Mouse (Mus musculus) midbrain, embryonic 15.5 days (tissue): ENCODE measurements around the gene Man2b1. TPM values are rescaled to one million over a fixed set of nuclear protein-coding genes. Genes with fewer than 3 reads are reported as not detected.

Experiments
- ATAC-seq: fragments of 200-750 bp; cut with Nextera tagmentation; replicated peaks from 2 replicates; pipeline ENCODE4 v1.8.0; 2017; ENCODE audit warnings: moderate TSS enrichment
- H3K27ac ChIP-seq: fragments of 300-500 bp; sonication (generic); 2 replicates; pipeline ENCODE4 v1.5.1; 2015; ENCODE audit warnings: mild to moderate bottlenecking, inconsistent platforms
- H3K27me3 ChIP-seq: fragments of 300-500 bp; sonication (generic); replicated peaks from 2 replicates; pipeline ENCODE4 v1.6.1; 2015; ENCODE audit warnings: inconsistent platforms
- H3K36me3 ChIP-seq: fragments of 300-500 bp; sonication (generic); replicated peaks from 2 replicates; pipeline ENCODE4 v1.6.1; 2015; ENCODE audit warnings: inconsistent platforms
- H3K4me1 ChIP-seq: fragments of 300-500 bp; sonication (generic); 2 replicates; pipeline ENCODE4 v1.6.1; 2015; ENCODE audit warnings: inconsistent platforms
- H3K4me2 ChIP-seq: fragments of 300-500 bp; sonication (generic); 2 replicates; pipeline ENCODE4 v1.6.1; 2015; ENCODE audit warnings: inconsistent platforms, mild to moderate bottlenecking, moderate library complexity
- H3K4me3 ChIP-seq: fragments of 300-500 bp; sonication (generic); 2 replicates; pipeline ENCODE4 v1.5.1; 2015; ENCODE audit warnings: mild to moderate bottlenecking, inconsistent platforms
- H3K9ac ChIP-seq: fragments of 300-500 bp; sonication (generic); 2 replicates; pipeline ENCODE4 v1.6.1; 2015; ENCODE audit warnings: mild to moderate bottlenecking, inconsistent platforms
- H3K9me3 ChIP-seq: fragments of 300-500 bp; sonication (generic); 2 replicates; pipeline ENCODE4 v1.6.1; 2016; ENCODE audit warnings: inconsistent platforms
- WGBS: fragments of 180-500 bp; shearing (Covaris S2); methylation state at CpG from one replicate; pipeline ENCODE4 v1.1.7; 2015; ENCODE audit warnings: mixed read lengths; 5-methylcytosine and 5-hydroxymethylcytosine counted together
- microRNA-seq: library from miRNA; unstranded; fragments of <30 nt; microRNA quantifications from one replicate; pipeline ENCODE4, GENCODE M21; 2016
- polyA plus RNA-seq: library from polyadenylated mRNA; unstranded; fragments of >200 nt; fragmentation: Nextera tagmentation; extraction: Ambion mirVana; gene quantifications from 2 replicates; pipeline ENCODE4 v1.2.1, GENCODE M21; 2015

Gene Man2b1
- polyA plus RNA-seq, 1 experiment from 2014 or later, result 20.0 TPM

DNA sequence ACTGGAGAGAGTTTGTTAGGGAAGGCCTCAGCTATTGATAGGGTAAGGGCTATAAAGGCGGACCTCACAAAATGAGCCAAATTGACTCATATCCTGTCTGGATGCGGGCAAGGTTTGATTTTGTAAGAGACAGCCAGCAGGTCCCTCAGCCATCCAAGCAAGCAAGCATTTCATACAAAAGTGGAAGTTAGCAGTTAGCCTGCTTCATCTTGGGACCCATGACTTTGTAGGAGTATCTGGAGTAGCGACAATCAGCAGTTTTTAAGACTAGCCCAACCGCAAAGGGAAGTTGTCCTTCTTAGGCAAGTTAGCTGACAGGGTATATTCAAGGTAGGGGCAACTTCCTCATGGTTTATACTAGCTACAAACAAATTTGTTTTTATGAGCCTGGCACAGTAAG, 59.4 kb downstream of the Man2b1 start:
- no peak for ATAC-seq
- 96% methylated on average over 4 of the region's 4 CpGs for WGBS
- Histone ChIP-seq H3K9ac (no peak overlapping the region), H3K9me3 (no peaks in the 10 kb centered on the region), H3K4me2 (no peak overlapping the region), H3K4me3 (no peak overlapping the region), H3K27ac (no peak overlapping the region), H3K4me1 (no peaks in the 10 kb centered on the region), H3K36me3 (no peaks in the 10 kb centered on the region), H3K27me3 (no peaks in the 10 kb centered on the region)

Small RNA genes lying within 50 kb of the gene (microRNA-seq; reads per million reads assigned to microRNA genes)
- 1.1 reads per million for gene Gm23388
- gene Mir7070, result 2.6 reads per million, percentile 11 among the genes with 10 or more reads in this experiment

Other genes with a start within 250 kb of the Man2b1 start
- 88.2 and 91.7 TPM in 2 replicates for gene Rad23a, start 242.6 kb upstream of the Man2b1 start, polyA plus RNA-seq
- 669 and 673 TPM in 2 replicates for gene Calr, start 236.3 kb upstream of the Man2b1 start, polyA plus RNA-seq
- gene Farsa, start 226.3 kb upstream of the Man2b1 start, polyA plus RNA-seq, result 126 and 127 TPM in 2 replicates
- 18.4 and 22.0 TPM in 2 replicates for gene Syce2, start 211.2 kb upstream of the Man2b1 start, polyA plus RNA-seq
- 36.1 and 37.1 TPM in 2 replicates for gene Gcdh, start 189.3 kb upstream of the Man2b1 start, polyA plus RNA-seq
- 0.65 and 0.79 TPM in 2 replicates for gene Klf1, start 181.3 kb upstream of the Man2b1 start, polyA plus RNA-seq
- gene Dnase2a, start 174.7 kb upstream of the Man2b1 start, polyA plus RNA-seq, result 7.1 and 7.6 TPM in 2 replicates
- gene Mast1, start 145.9 kb upstream of the Man2b1 start, polyA plus RNA-seq, result 76.2 and 84.8 TPM in 2 replicates
- 2.8 and 3.4 TPM in 2 replicates for gene Rtbdn, start 136.3 kb upstream of the Man2b1 start, polyA plus RNA-seq
- gene Gm49661, start 113.8 kb upstream of the Man2b1 start, polyA plus RNA-seq, result not detected in 2 replicates
- gene Prdx2, start 113.7 kb upstream of the Man2b1 start, polyA plus RNA-seq, result 1,276 and 1,344 TPM in 2 replicates
- 54.2 and 54.7 TPM in 2 replicates for gene Rnaseh2a, start 113.5 kb upstream of the Man2b1 start, polyA plus RNA-seq
- 5.5 and 6.8 TPM in 2 replicates for gene Junb, start 104.6 kb upstream of the Man2b1 start, polyA plus RNA-seq
- 38.9 and 41.1 TPM in 2 replicates for gene Hook2, start 92.7 kb upstream of the Man2b1 start, polyA plus RNA-seq
- not detected in 2 replicates for gene Best2, start 68.7 kb upstream of the Man2b1 start, polyA plus RNA-seq
- gene Asna1, start 58.0 kb upstream of the Man2b1 start, polyA plus RNA-seq, result 146 and 159 TPM in 2 replicates
- 121 and 124 TPM in 2 replicates for gene Trir, start 56.4 kb upstream of the Man2b1 start, polyA plus RNA-seq
- gene Tnpo2, start 46.4 kb upstream of the Man2b1 start, polyA plus RNA-seq, result 64.2 and 71.0 TPM in 2 replicates
- 84.5 and 86.2 TPM in 2 replicates for gene Fbxw9, start 23.2 kb upstream of the Man2b1 start, polyA plus RNA-seq
- 0.89 and 2.0 TPM in 2 replicates for gene Gm5741, start 15.3 kb upstream of the Man2b1 start, polyA plus RNA-seq
- gene Dhps, start 11.5 kb upstream of the Man2b1 start, polyA plus RNA-seq, result 111 and 112 TPM in 2 replicates
- 135 TPM in 2 replicates for gene Wdr83os, start 2.5 kb upstream of the Man2b1 start, polyA plus RNA-seq
- gene Wdr83, start 2.0 kb upstream of the Man2b1 start, polyA plus RNA-seq, result 60.3 and 66.9 TPM in 2 replicates
- gene Zfp791, start 39.8 kb downstream of the Man2b1 start, polyA plus RNA-seq, result 4.2 and 4.6 TPM in 2 replicates
- not detected in 2 replicates for gene Cks1brt, start 68.7 kb downstream of the Man2b1 start, polyA plus RNA-seq
- gene Olfr371, start 142.7 kb downstream of the Man2b1 start, polyA plus RNA-seq, result not detected in 2 replicates
- 65.3 and 70.5 TPM in 2 replicates for gene Orc6, start 216.4 kb downstream of the Man2b1 start, polyA plus RNA-seq
- gene Vps35, start 216.5 kb downstream of the Man2b1 start, polyA plus RNA-seq, result 163 and 170 TPM in 2 replicates